Mouse (Mus musculus) heart, postnatal 0 days (tissue): ENCODE measurements around the gene Gdf7.

Experiments used
- CTCF ChIP-seq: IDR thresholded peaks from 2 replicates; pipeline ENCODE4 v1.5.1; 2016; ENCODE audit warnings: antibody characterized with exemption, control low read depth, low read depth
- EP300 ChIP-seq: IDR thresholded peaks from 2 replicates; pipeline ENCODE4 v1.6.1; 2016; ENCODE audit warnings: antibody characterized with exemption, low read depth

- TF ChIP-seq CTCF (no peak), EP300 (no peak)
Observed at GRCm38 (mm10) chr12:8327675-8328053, 25.9 kb upstream of the Gdf7 start.
